Mouse (Mus musculus): ENCODE measurements around the gene Slc25a13.
"Not testable (repeated sequence)": the region's sequence is repeated elsewhere in the genome, so short reads cannot be mapped to it uniquely, and the experiment has no call there.

The Slc25a13 gene

DNA sequence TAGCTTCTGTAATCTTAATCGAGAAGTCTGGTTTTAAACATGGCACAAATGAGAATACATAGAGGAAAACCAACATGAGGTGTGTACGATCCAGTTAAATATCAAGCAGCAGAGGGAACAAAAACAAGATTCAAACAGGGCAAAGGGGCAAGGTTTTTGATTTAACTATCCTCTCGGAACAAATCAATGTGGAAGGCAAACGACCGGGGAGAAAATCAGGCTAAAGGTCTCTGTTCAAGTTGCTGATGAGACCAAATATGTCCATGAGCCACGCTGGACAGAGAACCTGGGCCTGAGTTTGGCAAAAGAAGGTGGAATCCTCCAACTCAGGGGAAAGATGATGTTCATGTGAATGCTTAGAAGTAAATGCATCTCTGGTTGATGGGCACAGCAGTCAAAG lies 14.5 kb downstream of the Slc25a13 start:
- DNase-seq (ENCODE audit: low spot score) = no peak

DNA sequence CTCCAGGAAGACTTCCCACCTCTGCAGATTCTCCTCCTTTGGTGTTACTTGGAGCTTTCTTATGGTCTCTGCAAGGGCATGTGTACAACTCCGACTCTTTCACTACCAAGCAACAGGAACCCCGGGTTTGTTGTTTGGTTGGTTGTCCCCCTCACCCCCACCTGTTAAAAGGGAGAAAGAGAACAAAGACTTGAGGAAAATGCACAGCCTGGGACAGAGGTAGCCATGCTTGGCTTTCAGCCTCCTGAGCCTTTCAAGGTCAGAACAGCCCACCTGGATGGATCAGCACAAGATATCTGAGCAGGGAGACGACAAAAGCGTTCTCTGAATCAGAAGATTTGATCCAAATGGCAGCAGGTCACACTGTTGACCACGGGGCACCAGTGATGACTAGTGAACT lies 15.0 kb downstream of the Slc25a13 start:
- DNase-seq (ENCODE audit: low spot score) = no peak

DNA sequence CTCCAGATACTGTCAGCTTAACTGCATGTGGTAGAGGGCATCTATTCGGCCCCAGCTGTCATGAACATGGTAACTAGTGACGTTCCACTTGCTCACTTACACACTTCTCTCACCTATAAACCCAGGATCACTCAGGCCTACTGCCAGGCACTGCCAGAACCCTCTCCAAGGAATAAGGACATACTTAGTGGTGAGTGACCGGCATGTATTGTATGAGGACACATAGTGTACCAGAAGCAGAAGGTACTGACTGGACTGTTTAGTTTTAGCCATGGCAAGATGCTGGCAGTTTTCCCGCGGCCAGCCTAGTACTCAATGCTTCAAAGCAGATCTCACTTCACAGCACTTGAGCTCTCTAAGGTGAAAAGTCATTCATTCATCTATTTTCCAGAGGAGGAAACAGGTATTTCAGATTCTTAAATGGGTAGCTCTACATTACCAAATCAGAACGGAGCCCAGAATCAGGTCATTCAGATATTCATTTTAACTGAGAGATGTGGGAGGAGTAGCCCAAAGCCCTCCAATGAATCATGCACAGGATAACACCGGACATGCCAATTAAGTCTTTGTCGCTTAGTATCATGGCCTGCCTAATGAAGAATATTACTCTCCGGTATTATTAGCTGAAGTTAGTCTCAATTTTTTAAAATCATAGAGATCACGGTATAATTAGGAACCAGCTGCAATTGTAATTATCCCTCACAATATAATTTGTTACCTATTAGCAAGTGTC lies 17.7 kb downstream of the Slc25a13 start:
- peak; percentile 13 for DNase-seq (ENCODE audit: low spot score)

DNA sequence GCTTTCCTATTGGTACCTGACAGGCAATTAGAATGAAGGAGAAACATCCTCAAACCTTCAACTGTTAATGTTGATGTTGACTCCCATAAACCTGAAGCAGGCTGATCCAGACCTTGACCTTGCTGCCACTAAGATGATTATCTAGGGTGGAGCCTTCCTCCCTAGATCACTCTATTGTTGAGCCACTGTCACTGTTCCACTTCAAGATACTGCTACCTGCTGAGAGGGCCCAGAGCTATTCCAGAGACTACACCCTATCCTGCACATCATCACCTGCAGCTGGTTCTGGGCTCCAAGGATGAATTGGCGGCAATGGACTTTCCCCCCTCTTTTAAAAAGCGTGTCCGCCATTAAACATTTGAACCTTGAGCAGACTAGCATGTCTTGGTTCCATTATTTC lies 18.9 kb downstream of the Slc25a13 start:
- DNase-seq (ENCODE audit: low spot score) = not testable (repeated sequence)

DNA sequence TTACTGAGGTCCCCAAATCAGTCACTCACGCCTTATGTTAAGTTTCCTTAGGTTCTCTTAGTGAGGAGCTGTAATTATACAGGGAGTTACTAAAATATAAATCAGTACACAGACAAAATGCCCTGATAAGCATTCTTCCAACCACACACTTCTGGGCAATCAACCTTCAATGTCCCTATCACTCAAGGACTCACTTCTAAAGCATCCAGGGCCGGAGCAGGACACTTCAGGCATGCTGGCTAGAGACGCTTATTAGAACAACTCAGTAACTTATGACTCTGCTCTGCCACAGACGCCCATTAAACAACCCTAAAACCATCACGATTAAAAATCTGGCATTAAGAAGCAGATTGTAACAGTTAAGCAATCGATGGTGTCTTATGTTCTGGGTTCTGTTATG lies 19.6 kb downstream of the Slc25a13 start:
- DNase-seq (ENCODE audit: low spot score) = no peak

DNA sequence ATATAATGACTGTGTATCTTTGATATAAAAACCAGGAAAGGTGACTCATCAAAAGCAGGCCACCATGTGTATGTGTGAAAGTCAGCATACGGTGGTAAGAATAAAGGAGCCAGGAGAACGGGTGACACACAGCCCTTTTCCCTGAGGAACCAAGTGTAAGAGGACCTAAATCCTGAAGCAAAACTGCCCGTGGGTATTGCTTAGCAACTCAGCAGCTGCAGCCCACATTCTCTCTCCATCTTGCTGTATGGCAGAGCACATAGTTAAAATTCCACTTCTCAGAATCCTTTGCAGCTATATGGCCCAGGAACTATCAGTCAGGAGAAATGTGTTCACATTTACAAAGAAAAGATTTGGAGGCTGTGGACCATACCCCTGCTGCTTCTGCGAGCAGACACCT lies 20.4 kb downstream of the Slc25a13 start:
- no peak for DNase-seq (ENCODE audit: low spot score)

DNA sequence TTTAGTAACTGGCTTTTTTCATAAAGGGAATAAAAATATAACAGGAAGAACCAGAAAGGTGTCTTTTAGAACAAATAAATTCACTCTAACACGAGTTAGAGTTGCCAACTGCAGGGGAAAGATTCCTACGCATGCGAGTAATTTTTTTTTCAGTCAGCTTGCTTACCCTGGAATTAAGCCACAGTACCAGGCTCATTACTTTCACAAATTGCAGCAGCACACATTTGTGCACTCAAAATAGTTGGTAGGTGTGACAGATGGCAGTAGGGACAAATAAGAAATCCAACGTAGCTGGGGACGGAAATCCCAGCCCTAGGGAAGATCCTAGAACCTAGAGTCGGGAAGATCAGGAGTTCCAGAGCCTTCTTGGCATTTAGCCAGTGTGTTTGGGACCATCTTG lies 22.1 kb downstream of the Slc25a13 start:
- no peak for DNase-seq (ENCODE audit: low spot score)

DNA sequence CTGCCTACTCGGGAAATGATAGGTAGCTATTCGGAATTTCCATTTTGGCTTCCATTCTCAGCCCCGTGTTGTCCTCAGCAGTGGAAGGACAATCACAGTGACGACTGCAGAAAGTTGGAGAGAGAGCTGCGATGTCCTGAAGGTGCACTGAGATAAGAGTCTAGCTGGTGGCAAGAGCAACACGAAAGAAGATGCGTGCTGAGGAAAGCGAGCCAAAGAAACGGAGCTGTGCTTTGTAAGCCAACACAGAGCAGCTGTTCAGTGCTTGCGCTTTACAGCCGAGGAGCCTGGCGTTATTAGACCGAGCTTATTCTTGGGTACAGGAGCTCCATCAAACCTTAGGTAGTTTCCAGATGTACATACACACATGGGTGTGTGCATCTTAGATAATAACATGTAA lies 23.1 kb downstream of the Slc25a13 start:
- DNase-seq (ENCODE audit: low spot score) = no peak

DNA sequence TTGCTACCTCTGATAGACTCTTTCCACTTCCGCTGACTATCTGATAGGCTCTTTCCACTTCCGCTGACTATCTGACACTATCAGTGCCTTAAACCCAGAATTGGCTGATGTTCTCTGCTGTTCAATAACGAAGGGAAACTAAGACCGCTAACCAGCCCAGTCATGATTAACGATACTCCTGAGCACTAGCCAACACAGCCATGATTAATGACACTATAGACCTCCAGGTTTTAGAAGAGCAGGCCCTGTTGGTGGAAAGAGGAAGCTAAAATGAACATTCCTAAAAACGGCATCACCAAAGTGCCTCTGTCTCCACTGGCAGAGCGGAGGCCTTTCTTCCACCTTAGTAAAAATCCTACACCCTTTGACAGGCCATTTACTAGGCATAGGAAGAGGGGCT lies 24.6 kb downstream of the Slc25a13 start:
- no peak for DNase-seq (ENCODE audit: low spot score)

DNA sequence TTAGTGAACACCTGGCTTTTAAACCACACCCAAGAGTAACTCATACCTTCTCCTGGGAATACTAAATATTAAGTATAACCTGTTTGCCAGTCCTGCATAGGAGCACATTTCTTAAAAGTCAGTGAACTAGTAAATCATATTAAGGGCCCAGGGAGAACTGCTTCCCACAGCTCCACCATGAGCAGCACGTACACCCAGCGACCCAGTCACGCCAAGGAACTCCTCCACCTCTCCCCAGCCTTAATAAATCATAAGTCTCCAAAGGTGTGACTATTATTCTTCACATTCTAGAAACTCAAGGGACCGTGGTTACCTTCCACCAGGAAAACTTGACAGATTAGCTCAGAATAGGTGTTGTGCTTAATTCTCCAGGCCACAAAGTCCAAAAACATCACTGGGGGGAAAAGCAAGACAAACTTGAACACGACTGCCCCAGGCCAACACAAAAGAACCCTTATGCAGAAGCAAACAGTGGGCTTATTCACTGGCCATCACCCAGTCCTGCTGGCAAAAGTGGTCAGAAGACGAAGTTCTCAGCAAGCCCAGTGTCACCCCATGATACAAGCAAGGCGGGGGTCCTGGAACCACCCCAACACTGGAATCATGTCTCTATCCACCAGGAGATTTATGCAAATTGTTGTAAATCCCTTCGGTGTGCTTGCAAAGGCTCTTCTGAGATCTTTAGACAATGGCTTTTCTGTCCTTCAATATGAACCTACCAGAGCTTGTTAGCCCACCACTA lies 25.2 kb downstream of the Slc25a13 start:
- DNase-seq (ENCODE audit: low spot score) = no peak

DNA sequence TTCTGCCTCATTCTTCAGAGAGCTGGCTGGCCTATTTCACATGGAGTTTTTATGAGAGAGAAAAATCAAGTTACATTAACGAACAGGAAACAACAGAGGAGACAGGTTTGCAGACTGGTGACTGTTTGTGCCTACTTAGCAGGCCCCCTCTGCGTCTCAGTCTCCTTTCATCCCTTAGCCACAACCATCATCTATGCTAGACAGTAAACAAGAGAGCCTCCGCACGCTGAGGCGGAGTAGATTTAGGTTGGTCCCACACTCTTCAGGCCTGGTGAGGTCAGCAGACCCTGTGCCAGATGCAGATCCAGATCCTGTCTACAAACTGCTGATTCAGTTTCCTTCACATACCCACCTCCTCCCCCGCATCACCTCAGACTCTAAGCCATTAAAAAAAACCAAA lies 28.0 kb downstream of the Slc25a13 start:
- no peak for DNase-seq (ENCODE audit: low spot score)

DNA sequence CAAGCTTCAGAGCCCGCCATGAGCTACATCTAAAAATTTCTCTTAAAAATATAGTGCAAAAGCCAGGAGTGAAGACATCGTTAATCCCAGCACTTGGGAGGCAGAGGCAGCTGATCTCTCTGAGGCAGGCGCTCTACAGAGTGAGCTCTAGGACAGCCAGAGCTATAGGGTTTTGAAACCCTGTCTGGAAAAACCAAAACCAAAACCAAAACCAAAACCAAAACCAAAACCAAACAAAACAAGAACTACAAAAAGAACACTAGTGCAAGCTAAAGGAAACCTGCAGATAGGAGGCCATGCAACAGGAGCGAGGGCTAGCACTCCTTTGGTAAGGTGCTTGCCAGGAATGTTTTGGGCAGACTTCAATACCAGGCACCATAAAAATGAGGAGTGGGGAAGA lies 30.5 kb downstream of the Slc25a13 start:
- no peak for DNase-seq (ENCODE audit: low spot score)

DNA sequence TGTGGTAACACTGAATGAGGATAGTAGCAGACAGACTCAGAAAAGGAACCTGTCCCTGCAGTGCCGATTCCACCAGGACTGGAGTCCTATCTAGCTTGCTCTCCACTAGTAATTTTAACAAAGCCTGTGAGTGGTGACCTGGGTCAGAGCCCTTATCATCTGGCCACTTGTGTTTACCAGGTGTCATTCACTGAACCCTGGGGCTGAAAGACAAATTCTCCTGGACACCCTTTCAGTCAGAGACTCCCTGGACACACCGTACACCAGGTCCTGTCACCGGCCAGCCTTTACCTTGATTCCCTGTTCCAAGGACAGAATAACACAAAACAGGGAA lies 31.3 kb downstream of the Slc25a13 start:
- no peak for DNase-seq (ENCODE audit: low spot score)

DNA sequence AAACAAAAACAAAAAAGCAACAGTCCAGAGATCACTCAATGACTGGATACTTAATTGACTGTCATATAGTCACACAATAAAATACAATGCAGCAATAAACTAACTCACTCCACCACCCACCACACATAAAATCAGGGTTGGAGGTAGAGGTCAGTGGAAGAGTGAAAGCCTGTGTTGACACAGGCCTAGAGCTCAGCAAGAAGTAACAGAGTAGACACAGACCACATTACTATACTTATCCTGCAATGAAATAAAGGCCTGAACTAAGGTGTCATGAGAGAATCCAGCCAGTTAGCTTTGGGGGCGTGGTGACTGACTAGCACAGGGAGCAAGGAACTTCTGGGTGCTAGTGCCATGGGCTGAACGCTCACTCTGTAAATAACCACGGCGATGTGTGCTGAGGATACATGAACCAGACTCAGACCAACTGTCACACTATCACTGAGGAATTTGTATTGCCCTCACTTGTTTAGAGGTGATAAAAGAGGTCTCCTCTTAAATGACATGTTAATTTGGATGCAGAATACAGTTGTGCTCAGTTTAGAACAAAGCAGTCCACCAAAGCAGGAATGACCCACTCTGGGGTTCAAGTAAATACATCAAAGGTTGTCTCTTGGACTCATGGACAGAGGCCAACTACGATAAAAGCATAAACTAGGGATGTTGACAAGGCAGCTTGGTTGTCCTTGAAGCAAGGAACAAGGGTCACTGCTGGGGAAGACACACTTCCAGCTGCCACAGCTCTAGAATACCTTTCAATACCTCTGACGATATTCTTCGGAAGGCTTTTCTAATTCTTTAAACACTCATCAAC lies 31.8 kb downstream of the Slc25a13 start:
- DNase-seq (ENCODE audit: low spot score) = no peak

DNA sequence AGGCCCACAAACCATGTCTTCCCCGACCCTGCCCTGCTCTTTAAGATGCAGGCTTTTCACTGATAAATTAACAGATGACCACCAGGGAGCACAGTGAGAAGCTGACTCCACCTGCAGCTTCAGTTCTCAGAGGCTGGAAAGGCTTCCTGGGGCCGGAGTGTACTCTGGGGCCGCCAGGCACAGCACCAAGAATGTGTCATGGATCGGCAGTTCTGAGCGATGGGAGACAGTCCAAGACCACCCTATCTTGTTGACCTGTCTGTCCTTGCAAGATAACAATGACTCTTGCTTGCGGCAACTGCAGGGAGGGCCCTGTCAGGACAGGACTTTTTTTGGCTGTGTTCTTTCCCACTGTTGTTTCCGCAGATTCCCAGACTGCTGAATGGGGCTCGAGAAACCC lies 33.4 kb downstream of the Slc25a13 start:
- no peak for DNase-seq (ENCODE audit: low spot score)

DNA sequence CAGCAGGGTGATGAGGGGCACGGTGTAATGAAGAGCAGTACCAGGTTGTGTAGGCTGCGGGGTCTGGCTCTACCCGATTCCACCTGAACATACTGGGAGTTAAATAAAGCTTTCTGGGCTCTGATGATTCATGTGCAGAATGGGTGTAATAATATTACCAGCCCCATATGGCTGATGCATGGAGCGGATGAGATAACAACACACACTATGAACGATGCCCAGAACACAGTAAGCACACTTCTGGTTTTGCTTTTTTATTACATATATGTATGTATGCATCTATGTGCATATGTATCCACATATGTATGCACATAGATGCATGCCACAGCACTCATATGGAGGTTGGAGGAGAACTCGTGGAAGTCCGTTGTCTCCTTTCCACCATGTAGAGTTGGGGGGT lies 34.8 kb downstream of the Slc25a13 start:
- no peak for DNase-seq (ENCODE audit: low spot score)

DNA sequence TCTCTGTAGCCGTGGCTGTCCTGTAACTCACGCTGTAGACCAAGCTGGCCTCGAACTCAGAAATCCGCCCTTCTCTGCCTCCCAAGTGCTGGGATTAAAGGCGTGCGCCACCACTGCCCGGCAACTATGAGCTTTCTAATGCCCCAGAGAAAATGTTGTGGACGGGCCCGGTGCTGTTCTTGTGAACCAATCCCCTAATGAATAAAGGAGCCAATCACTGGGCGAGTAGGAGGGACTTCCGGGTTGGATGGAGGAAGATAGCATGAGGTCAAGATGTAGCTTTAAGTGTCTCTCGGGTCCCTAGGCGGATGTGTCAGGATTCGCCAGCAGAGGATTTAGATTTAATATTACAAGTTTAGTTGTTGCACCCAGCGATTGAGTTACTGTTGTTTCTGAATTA lies 38.6 kb downstream of the Slc25a13 start:
- DNase-seq (ENCODE audit: low spot score) = not testable (repeated sequence)

DNA sequence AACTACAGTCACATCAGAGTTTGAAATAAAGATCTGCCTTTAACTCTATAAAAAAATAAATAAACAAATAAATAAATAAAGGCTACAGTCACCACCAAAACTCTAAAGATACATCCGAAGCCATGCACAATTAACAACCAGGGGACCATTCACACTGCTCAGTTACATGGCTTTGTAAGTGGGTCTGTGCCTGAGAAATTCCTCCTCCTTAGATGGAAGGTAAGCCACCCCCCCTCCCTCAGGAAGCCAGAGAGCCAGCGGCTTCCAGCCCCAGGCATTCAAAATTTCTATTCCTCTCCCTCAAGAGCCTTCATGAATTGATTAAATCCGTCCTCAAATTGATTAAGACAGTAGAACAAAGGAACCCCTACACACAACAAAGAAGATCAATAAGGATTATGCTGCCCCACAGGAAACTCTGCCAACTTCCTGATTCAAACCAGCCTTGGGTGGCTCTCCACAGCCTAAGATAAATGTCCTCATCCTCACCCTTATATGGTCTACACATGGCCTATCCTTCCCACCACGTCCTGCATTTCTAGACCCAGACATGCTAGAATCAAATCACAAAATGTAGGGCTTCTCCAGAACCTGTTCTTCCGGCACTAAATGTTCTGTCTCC lies 41.5 kb downstream of the Slc25a13 start:
- DNase-seq (ENCODE audit: low spot score) = no peak

DNA sequence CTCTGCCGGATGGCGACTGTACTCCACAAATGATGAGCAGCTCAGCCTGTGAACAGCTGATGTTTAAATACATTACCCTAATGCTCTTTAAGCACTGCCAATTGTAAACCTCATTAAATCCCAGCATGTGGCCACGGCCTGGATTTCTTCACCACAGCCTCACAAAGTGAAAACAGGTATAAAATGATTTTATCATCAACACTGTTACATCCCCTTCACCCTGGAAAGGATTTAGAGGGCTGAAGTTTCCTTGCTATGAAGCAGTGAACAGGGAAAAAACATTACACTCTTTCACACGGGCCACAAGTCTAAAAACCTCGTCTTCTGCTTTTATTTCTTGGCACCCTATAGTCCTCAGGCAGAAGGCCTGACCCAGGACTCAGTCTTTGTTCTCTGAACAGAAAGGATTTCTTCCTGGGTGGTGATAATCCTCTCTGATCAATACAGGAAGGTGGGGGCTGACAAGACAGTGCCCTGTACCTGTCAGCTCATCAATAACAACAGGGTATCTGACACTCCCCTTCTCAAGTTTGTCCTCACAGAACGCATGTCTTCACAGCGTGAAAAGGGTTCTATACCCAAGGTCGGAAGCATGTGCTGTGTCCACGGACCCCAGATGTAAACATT lies 42.9 kb downstream of the Slc25a13 start:
- no peak for DNase-seq (ENCODE audit: low spot score)

DNA sequence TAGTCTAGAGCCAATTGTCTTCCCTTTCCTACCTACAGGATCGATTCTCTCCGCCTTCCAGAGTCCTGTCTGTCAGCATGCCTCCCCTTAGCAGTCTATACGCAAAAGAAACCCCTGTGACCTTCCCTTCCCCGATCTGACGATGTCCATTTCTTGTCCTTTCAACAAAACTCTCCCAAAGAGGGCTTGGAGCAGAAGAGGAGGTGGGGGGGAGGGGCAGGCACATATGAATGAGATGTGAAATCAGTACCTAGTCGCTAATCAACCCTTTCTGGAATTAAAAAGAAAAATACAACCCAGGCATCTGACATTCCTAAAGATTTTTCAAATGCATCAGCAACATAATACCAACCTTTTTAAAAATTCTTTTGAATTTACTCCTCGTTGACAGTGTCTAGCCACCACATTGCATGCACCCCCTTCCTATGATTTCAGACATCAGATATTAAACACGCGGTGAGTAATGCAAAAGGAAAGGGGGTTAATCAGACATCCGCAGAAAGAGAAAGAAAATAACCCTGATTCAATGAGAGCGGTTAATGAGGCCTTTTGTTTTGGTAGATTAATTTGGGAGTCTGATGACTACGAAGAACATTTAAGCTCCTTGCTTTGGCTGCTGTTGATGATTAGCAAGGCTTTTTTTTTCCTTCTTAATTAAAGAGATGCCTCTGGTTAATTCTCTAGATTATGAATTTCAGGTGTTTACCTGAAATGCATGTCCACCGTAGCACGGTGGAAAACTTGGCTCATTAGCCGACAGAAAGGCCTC lies 43.6 kb downstream of the Slc25a13 start:
- no peak for DNase-seq (ENCODE audit: low spot score)

DNA sequence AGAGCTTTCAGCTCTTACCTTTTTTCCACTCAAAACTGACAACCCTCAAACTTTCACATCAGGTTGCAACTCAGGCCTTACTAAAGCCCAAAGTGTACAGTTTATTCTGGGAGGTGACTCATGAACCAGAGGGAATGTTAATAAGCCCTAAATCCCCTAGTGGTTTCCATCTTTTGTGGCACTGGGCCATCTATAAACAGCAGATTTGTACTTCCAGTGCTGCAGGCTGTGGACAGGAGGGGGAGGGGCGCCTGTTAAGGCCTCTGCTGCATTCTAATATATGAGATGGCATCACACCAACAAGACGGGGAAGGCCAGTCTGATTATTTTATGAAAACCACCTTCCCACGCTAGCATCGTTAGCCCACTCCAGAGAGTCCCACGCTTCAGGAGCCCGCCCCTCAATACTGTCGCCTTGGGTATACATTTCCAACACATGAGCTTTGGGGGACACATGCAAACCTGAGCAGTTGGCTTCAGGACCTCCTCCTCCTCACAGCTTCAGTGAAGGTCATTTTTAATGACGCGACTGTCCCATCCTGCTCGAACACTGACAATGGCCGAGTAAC lies 48.3 kb downstream of the Slc25a13 start:
- no peak for DNase-seq (ENCODE audit: low spot score)

Data from lung, postnatal 25 days (tissue).